Mouse (Mus musculus) central nervous system, embryonic 14 days (tissue): ENCODE data around the gene Ermn. TPM values are rescaled to one million over a fixed set of nuclear protein-coding genes. Genes with fewer than 3 reads are reported as not detected.

Experiments
- polyA plus RNA-seq: library from polyadenylated mRNA; depleted of rRNA; stranded (reverse); fragments of >200 nt; gene quantifications from 2 replicates; pipeline ENCODE4 v1.2.3, GENCODE M21; 2012; rRNA removed

Ermn gene
- 0.45 and 0.92 TPM in 2 replicates for polyA plus RNA-seq

GRCm38 (mm10) chr2:58052821-58053581, at the start of gene Ermn:
Gene Ermn, minus strand, starts transcription at chr2:58052864.

GRCm38 (mm10) chr2:57997752-57998430, 54.8 kb downstream of the Ermn start, which contains the start of gene Galnt5:
Gene Galnt5, plus strand, starts transcription at chr2:57997884.

Other genes starting within 250 kb of the Ermn start
- 0.11 and 0.49 TPM in 2 replicates for gene Galnt5, start 55.0 kb downstream of the Ermn start, polyA plus RNA-seq
- 0.33 and 0.79 TPM in 2 replicates for gene Cytip, start 142.7 kb upstream of the Ermn start, polyA plus RNA-seq